Mouse (Mus musculus): ENCODE measurements around the gene Ube2o. TPM values are rescaled to one million over a fixed set of nuclear protein-coding genes. Genes with fewer than 3 reads are reported as not detected.
A peak's percentile ranks its signal among the peaks of the same experiment; 100 is the strongest.

Gene Ube2o
- polyA plus RNA-seq, 1 experiment from 2014 or later, result 19.9 TPM

DNA sequence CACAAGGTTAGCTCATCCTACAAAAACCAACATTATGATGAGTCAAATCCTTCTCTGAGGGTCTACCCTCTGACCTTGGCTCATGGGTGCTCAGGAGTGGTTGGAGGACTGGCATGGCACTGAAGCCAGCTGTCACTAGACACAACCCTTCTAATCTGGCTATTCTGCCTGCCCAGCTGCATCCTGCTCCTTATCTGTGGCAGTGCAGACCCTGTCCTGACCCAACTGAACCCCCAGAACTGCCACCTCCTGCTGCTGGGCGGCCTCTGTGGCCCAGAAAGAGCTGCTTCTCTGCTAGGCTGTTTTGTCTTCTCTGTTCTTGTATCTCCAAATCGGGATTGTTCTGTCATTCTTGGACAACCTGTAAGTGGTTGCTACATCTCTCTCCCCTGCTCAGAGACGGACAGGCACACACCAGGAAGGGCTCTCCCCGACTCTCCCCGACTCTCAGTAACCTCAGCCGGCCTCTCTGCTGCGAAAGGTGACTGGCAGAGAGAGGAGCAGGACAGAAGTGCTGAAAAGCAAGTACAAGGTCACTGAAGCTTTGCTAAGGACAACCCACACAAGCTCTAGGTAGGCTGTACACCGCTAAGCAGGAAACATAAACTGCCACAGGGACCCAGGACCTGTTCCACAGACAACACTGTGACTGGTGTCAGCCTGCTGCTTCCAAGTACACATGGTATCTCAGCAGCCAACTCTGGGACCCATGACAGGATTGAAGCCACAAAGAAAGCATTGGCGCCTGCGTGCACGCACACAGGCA lies 31.8 kb downstream of the Ube2o start:
- Histone ChIP-seq H3K4me3 (no peak overlapping the region), H3K27ac (no peak overlapping the region), H3K27me3 (no peaks in the 10 kb centered on the region), H3K36me3 (peaks cover 37% of the 10 kb centered on the region), H3K9ac (no peak overlapping the region), H3K4me1 (peaks cover 22% of the 10 kb centered on the region), H3K4me2 (replicated peaks) (no peak overlapping the region), H3K9me3 (no peaks in the 10 kb centered on the region)
- no peak for ATAC-seq (ENCODE audit: insufficient number of reproducible peaks, insufficient read depth, low FRiP score, low TSS enrichment)
- 82% methylated on average over 11 of the region's 11 CpGs for WGBS

DNA sequence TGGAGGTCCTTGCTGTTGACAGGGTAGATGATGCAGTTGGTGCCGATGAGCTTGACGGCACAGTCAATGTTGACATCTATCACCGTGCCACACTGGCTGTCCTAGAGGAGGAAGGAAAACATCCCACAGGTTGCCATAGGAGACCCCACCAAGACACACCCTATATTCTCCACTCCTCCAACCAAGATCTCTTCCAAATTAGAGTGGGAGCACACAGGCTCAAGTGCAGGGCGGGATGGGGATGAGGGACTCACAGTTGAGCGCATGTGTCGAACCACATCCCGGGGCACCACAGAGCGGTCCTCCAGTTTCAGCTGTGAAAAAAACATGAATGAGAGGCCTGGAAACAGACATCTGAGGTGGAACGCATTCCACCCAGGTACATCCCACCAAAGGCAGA lies 32.5 kb downstream of the Ube2o start:
- Histone ChIP-seq H3K9ac (no peak overlapping the region), H3K27me3 (no peaks in the 10 kb centered on the region), H3K9me3 (no peaks in the 10 kb centered on the region), H3K4me1 (peaks cover 22% of the 10 kb centered on the region), H3K4me3 (no peak overlapping the region), H3K27ac (no peak overlapping the region), H3K36me3 (peaks cover 44% of the 10 kb centered on the region), H3K4me2 (replicated peaks) (no peak overlapping the region)
- ATAC-seq (ENCODE audit: insufficient number of reproducible peaks, insufficient read depth, low FRiP score, low TSS enrichment), result no peak
- 96% methylated on average over 9 of the region's 9 CpGs for WGBS

DNA sequence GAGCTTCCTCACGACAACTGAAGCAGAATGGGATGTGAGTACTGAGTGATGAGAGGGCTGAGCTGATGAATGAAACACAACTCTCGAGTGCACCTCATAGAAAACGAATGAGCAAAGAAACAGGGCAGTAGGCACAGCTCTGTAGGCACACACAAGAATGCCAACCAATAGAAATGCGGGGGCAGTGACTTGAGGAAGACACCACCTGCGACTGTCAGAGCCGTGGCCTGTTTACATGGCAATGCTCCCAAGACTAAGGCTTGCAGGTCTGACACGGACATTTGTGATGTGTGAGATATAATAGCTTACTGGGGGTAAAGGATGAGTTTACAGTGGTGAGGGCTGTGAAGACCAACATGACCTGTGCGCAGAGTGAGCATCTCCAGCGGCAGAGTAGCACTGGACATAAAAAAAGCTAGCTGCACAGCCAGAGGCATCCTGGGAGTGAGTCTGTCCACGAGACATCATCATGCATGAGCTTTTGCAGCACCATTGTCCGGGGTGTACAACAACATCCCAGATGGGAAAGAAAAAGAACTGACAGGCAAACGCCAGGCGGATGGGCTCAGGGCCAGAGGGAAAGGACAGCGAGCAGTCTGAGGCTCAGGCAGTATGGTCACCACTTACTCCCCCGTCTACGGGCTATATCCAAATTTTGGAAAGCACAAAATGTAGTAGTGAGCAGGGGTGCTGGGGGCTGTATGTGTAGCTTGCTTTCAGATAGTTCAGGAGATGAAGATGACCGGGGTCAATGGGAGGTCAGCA lies 33.8 kb downstream of the Ube2o start:
- H3K9me3 ChIP-seq, result no peaks in the 10 kb centered on the region
- H3K36me3 ChIP-seq, result peaks cover 57% of the 10 kb centered on the region
- no peak overlapping the region for H3K4me2 ChIP-seq (replicated peaks)
- no peak overlapping the region for H3K27ac ChIP-seq
- peaks cover 22% of the 10 kb centered on the region for H3K4me1 ChIP-seq
- H3K9ac ChIP-seq, result no peak overlapping the region
- no peak for ATAC-seq (ENCODE audit: insufficient number of reproducible peaks, insufficient read depth, low FRiP score, low TSS enrichment)
- 90% methylated on average over 17 of the region's 17 CpGs for WGBS
- H3K27me3 ChIP-seq, result no peaks in the 10 kb centered on the region
- no peak overlapping the region for H3K4me3 ChIP-seq

DNA sequence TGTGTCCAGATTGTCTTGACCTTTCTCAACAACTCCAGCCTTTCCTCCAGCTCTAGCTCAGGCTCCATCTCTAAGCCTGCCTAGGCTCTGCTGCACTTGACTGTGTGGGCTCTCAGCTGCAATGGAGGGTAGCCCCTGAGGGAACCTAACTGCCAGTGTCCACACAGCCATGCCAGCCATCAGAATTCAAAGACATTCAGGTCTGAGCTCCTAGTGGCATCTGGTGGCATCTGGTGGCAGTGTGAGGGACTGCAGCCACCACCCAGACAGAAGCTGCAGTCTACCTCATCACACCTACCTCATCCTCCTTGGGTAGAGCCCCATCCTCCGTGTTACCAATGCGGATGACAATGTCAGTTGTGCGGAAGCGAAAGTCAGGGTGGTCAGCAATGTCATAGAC lies 38.1 kb downstream of the Ube2o start:
- ATAC-seq (ENCODE audit: insufficient number of reproducible peaks, insufficient read depth, low FRiP score, low TSS enrichment), result no peak
- H3K4me1 ChIP-seq, result no peaks in the 10 kb centered on the region
- no peak overlapping the region for H3K9ac ChIP-seq
- H3K9me3 ChIP-seq, result no peaks in the 10 kb centered on the region
- WGBS, result 91% methylated on average over 4 of the region's 4 CpGs
- no peak overlapping the region for H3K27ac ChIP-seq
- peaks cover 93% of the 10 kb centered on the region for H3K36me3 ChIP-seq
- no peaks in the 10 kb centered on the region for H3K27me3 ChIP-seq
- H3K4me2 ChIP-seq (replicated peaks), result no peak overlapping the region
- no peak overlapping the region for H3K4me3 ChIP-seq

DNA sequence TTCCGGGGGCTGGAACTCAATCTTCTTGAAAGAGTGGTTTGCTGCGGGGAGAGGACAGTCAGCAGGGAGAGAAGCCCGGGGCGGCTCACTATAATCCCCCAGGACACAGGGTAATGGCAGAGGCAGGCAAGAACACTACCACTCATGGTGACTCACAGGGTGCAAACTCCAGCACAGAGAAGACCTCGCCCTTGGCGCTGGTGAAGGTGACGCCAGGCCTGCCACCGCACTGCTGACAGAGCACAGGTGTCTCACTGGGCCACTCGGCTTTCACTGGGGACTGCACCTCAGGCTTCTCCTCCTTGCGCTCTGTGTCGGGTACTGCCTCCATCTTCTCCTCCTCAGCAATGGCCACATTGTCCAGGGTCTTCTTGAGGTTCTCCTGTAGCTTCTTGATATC lies 40.1 kb downstream of the Ube2o start:
- WGBS, result 95% methylated on average over 11 of the region's 11 CpGs
- Histone ChIP-seq H3K36me3 (peaks cover 92% of the 10 kb centered on the region), H3K4me2 (replicated peaks) (no peak overlapping the region), H3K9me3 (no peaks in the 10 kb centered on the region), H3K4me3 (no peak overlapping the region), H3K27ac (no peak overlapping the region), H3K4me1 (no peaks in the 10 kb centered on the region), H3K9ac (no peak overlapping the region), H3K27me3 (no peaks in the 10 kb centered on the region)
- no peak for ATAC-seq (ENCODE audit: insufficient number of reproducible peaks, insufficient read depth, low FRiP score, low TSS enrichment)

DNA sequence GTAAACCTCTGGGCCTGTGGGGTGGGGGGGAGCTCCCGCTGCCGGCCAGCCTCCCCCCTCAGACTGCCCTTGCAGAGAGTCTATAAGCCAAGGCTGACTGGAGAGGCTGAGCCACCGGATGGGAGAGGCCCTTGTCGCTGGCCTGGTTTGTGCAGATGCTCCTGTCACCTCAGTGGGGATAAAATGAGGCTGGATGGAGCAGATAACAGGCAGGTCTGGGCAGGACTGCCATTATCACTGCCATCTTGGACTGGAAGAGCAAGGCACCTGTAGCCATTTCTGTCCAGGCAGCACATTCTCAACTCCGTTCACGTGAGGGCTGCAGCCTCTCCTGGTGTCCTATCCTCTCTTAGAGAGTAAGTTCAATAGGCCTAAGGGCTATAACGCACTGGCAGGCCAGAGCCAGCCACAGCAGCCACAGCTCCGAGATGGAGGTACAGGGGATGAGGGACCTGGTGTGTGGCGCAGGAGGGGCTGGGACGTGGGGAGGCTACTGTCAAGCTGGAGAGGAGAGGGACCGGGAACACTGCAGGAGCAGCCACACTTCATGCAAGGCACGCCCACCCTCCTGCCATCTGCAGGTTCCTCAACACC lies 43.0 kb downstream of the Ube2o start:
- H3K4me3 ChIP-seq, result no peak overlapping the region
- H3K4me2 ChIP-seq (replicated peaks), result no peak overlapping the region
- ATAC-seq (ENCODE audit: insufficient number of reproducible peaks, insufficient read depth, low FRiP score, low TSS enrichment), result no peak
- no peaks in the 10 kb centered on the region for H3K9me3 ChIP-seq
- no peak overlapping the region for H3K9ac ChIP-seq
- no peak overlapping the region for H3K27ac ChIP-seq
- H3K27me3 ChIP-seq, result peaks cover 17% of the 10 kb centered on the region
- H3K36me3 ChIP-seq, result peaks cover 67% of the 10 kb centered on the region
- 67% methylated on average over 12 of the region's 12 CpGs for WGBS
- peaks cover 8% of the 10 kb centered on the region for H3K4me1 ChIP-seq

DNA sequence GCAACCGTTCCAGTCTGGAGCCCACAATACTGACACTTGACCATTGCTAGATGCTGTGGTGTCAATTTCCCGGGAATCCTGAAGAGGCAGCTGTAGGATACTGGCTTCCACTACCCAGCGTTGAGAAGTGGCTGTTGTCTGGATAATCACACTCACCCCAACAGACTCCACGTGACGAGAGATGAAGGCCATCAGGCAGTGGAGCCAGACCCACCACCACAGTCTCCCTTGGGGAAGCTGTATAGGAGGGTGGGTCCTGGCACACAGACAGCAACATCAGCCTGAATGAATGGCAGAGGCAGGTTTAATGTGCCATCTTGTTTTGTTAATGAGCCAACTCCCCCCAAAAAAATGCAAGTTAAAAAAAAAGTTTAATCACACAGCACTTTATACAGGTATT lies 43.9 kb downstream of the Ube2o start:
- peaks cover 12% of the 10 kb centered on the region for H3K4me1 ChIP-seq
- WGBS, result 79% methylated on average over 5 of the region's 5 CpGs
- no peak overlapping the region for H3K9ac ChIP-seq
- H3K27me3 ChIP-seq, result peaks cover 25% of the 10 kb centered on the region
- ATAC-seq (ENCODE audit: insufficient number of reproducible peaks, insufficient read depth, low FRiP score, low TSS enrichment), result no peak
- no peak overlapping the region for H3K27ac ChIP-seq
- no peak overlapping the region for H3K4me2 ChIP-seq (replicated peaks)
- no peaks in the 10 kb centered on the region for H3K9me3 ChIP-seq
- H3K4me3 ChIP-seq, result no peak overlapping the region
- H3K36me3 ChIP-seq, result peaks cover 58% of the 10 kb centered on the region

DNA sequence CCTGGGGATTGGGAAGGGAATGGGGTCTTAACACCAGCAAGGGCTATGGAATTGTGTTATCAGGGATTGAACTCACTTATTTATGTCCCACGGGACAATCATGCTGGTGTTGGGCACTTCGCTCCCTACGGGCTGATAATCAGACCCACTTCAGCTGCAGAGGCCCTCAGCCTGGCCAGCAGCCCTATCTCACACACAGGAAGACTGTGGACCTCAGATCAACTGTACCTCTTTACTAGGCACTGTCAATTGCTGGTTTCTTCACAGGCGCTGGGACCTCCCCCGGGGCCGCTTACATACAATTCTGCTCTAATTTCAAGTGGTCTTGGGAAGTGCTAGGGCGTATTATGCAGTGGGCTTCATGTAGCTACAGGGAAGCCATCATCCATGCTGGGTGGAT lies 44.6 kb downstream of the Ube2o start:
- Histone ChIP-seq H3K27me3 (peaks cover 32% of the 10 kb centered on the region), H3K36me3 (peaks cover 51% of the 10 kb centered on the region), H3K27ac (no peak overlapping the region), H3K4me2 (replicated peaks) (no peak overlapping the region), H3K9me3 (no peaks in the 10 kb centered on the region), H3K9ac (no peak overlapping the region), H3K4me3 (no peak overlapping the region), H3K4me1 (peaks cover 19% of the 10 kb centered on the region)
- no peak for ATAC-seq (ENCODE audit: insufficient number of reproducible peaks, insufficient read depth, low FRiP score, low TSS enrichment)
- 89% methylated on average over 7 of the region's 7 CpGs for WGBS

DNA sequence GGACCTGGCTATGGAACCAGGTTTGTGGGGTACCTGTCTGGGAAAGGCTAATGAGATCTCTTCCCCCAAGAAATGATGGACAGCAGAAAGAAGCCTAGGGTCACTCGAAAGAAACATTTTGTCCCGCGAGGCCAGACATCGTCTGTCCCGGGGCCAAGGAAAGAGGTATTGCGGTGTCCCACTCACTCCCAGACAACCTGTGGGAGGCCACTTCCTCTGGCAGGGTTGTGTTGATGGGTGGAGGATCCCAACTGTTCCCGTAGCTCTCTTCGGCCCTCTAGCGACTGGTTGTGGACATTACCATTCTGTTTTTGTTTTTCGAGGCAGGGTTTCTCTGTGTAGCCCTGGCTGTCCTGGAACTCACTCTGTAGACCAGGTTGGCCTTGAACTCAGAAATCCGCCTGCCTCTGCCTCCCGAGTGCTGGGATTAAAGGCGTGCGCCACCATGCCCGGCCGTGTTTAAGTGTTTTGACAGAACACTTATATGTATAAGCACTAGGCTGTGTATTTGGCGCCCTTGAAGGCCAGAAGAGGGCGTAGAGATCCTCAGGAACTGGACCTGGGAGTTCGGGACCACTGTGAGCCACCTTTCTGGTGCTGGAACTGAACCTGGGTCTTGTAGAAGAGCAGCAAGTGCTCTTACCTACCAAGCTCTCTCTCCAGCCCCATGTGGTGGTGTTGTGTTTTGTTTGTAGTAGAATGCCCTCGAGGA lies 46.9 kb downstream of the Ube2o start:
- Histone ChIP-seq H3K9ac (peak overlapping the region; percentile 60; the same call in 1 of the 2 replicates), H3K27me3 (peaks cover 51% of the 10 kb centered on the region), H3K4me3 (peak overlapping the region; percentile 55), H3K27ac (no peak overlapping the region), H3K4me2 (replicated peaks) (peak overlapping the region; percentile 97), H3K9me3 (no peaks in the 10 kb centered on the region), H3K36me3 (peaks cover 28% of the 10 kb centered on the region), H3K4me1 (peaks cover 37% of the 10 kb centered on the region)
- ATAC-seq (ENCODE audit: insufficient number of reproducible peaks, insufficient read depth, low FRiP score, low TSS enrichment), result 0 out of 2 replicates have a peak, but pooled peaks have one; percentile 10
- 17% methylated on average over 20 of the region's 20 CpGs for WGBS

DNA sequence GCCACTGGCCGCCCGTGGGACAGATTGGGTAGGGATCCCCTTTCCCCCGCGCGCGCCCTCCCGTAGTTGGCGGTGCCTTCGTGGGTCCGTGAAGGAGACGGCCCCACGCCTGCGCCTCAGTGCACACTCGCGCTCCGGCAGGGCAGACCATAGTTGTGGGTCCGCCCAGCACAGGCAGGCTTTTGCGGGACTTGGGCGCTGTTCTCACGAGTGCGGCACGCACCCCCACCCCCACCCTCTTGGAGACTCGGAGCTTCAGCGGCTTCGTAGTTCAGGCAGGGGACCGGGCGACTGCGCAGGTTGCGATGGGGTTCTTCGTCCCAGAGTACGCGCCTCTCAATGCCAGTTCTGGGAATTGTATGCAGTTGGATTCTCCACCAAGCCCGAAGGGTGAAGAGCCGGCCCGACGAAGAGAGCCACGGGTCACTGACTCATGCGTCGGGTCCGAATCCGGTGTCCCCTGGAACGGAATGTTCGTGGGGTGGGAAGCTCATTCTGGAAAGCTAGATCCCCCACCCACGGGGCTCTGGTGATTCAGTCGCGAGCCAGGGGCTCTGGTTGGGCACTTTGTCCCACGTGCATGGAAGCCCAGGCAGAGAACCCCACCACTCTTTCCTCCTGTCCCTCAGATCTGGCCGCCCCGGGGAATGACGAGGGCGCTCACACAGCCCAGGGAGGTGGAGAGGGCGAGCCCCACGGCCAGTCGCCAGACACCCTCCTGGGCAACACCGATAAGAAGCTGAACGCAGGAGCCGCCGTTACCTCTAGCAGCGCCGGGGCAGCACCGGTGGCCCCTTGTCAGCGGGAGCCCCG lies 47.7 kb downstream of the Ube2o start:
- H3K27me3 ChIP-seq, result peaks cover 51% of the 10 kb centered on the region
- ATAC-seq (ENCODE audit: insufficient number of reproducible peaks, insufficient read depth, low FRiP score, low TSS enrichment), result peak; percentile 1; the same call in 1 of the 2 replicates
- H3K27ac ChIP-seq, result peak overlapping the region; percentile 41; the same call in 1 of the 2 replicates
- H3K4me2 ChIP-seq (replicated peaks), result peak overlapping the region; percentile 97
- under 1% methylated on average over 61 of the region's 63 CpGs for WGBS
- H3K9ac ChIP-seq, result peak overlapping the region; percentile 60
- H3K9me3 ChIP-seq, result no peaks in the 10 kb centered on the region
- H3K36me3 ChIP-seq, result peaks cover 20% of the 10 kb centered on the region
- H3K4me1 ChIP-seq, result peaks cover 37% of the 10 kb centered on the region
- H3K4me3 ChIP-seq, result peak overlapping the region; percentile 55

Data from embryonic facial prominence, embryonic 12.5 days (tissue).